Mouse (Mus musculus): ENCODE measurements around the gene Gins1.

DNA sequence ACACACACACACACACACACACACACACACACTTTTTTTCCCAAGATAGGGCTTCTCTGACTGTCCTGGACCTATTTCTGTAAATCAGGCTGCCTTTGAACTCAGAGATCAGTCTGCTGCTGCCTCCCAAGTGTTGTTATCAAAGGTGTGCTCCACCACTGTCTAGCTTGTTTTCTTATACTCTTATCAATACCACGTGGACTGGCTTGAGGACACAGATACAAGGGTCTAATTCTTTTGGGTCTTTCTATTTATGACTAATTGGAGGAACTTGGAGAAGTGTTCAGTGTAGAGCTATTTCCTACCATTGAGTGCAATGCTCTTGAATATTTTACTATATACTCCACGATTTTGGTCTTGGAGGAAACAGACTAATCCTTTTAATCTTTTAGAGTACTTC lies 17.8 kb upstream of the Gins1 start:
- TF ChIP-seq EP300 (IDR thresholded peaks at IDR 0.05; ENCODE audit: insufficient read depth, low read depth, low read length) (no peak), CTCF (IDR thresholded peaks at IDR 0.05; ENCODE audit: low read depth, low read length) (no peak)
